Mouse (Mus musculus): ENCODE results near the gene Dnmt3l.
A peak's percentile ranks its signal among the peaks of the same experiment; 100 is the strongest.

- TF ChIP-seq CTCF (IDR thresholded peaks at IDR 0.05; ENCODE audit: borderline replicate concordance, control insufficient read depth, extremely low read depth, insufficient read depth, low read length, poor library complexity) (peak; percentile 59; the same call in 1 of the 2 replicates), POLR2A (IDR thresholded peaks at IDR 0.05; ENCODE audit: control insufficient read depth, extremely low read depth, insufficient read depth, low read length, poor library complexity) (0 out of 2 replicates have a peak, but pooled peaks have one; percentile 30)
Measured at GRCm38 (mm10) chr10:78069101-78070011, 27.6 kb downstream of the Dnmt3l start, which contains the start of gene Icosl.

All from thymus, adult 2 months (tissue).